Mouse (Mus musculus): Measurements from ENCODE around the gene Msto1. TPM values are rescaled to one million over a fixed set of nuclear protein-coding genes. Genes with fewer than 3 reads are reported as not detected.
A peak's percentile ranks its signal among the peaks of the same experiment; 100 is the strongest.

Gene Msto1
- polyA plus RNA-seq, 1 experiment from 2014 or later, result 9.5 TPM

DNA sequence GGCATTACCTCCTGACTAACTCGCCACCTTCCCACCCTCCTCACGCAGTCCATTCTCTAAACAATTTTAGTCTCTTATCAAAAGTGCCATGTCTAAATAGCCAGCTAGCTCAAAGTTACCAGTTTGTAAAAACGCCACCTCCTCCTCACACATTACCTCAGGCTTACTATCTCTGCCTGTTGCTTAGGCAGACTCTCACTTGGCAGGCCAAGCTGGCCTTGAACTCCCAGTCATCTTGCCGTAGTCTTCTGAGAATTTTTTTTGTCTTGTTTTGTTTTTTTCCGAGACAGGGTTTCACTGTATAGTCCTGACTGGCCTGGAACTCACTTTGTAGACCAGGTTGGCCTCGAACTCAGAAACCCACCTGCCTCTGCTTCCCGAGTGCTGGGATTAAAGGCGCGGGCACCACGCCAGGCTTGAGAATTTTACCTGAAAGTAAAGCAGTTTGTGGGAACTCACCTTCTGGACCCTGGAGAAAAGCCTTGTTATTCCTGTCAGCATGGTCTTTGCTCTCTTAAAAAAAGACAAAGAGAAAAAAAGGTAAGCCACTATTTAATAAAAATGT is 28.6 kb upstream of the Msto1 start:
- 81% methylated on average over 10 of the region's 10 CpGs for WGBS (ENCODE audit: insufficient replicate concordance)
- H3K36me3 ChIP-seq (ENCODE audit: control insufficient read depth, insufficient read depth), result peaks cover 9% of the 10 kb centered on the region
- peaks cover 6% of the 10 kb centered on the region for H3K4me1 ChIP-seq (ENCODE audit: control insufficient read depth, low read depth, low read length)
- H3K9ac ChIP-seq (ENCODE audit: low read depth, low read length), result no peak overlapping the region
- H3K9me3 ChIP-seq (replicated peaks; ENCODE audit: control insufficient read depth, low read length), result no peaks in the 10 kb centered on the region
- no peak overlapping the region for H3K27ac ChIP-seq (ENCODE audit: low read length)
- H3K4me3 ChIP-seq (ENCODE audit: low read depth, low read length), result no peak overlapping the region
- H3K27me3 ChIP-seq (ENCODE audit: control insufficient read depth, insufficient read depth, low read depth, low read length), result no peaks in the 10 kb centered on the region
- no peak overlapping the region for H3K4me2 ChIP-seq (ENCODE audit: low read depth, low read length)
- no peak for ATAC-seq (ENCODE audit: low read depth)

DNA sequence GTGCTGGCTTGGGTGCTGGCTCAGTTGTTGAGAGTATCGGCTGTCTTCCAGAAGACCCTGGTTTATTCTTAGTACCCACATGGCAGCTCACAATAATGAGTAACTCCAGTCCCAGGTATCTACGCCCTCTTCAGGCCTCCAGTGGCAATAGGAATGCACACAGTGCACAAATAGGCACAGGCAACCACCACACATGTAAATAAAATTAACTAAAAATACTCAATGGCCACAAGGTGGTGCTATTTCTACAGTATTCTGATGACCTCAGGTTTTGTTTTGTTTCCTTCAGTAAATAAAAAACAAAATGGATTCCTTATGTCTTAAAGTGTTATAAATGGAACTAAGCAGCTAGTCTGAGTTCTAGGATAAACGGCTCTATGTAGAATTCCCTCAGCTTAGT is 25.9 kb upstream of the Msto1 start:
- H3K27ac ChIP-seq (ENCODE audit: low read length), result no peak overlapping the region
- H3K4me2 ChIP-seq (ENCODE audit: low read depth, low read length), result no peak overlapping the region
- H3K9me3 ChIP-seq (replicated peaks; ENCODE audit: control insufficient read depth, low read length), result no peaks in the 10 kb centered on the region
- H3K27me3 ChIP-seq (ENCODE audit: control insufficient read depth, insufficient read depth, low read depth, low read length), result no peaks in the 10 kb centered on the region
- no peak overlapping the region for H3K9ac ChIP-seq (ENCODE audit: low read depth, low read length)
- H3K4me1 ChIP-seq (ENCODE audit: control insufficient read depth, low read depth, low read length), result peaks cover 5% of the 10 kb centered on the region
- H3K36me3 ChIP-seq (ENCODE audit: control insufficient read depth, insufficient read depth), result peaks cover 9% of the 10 kb centered on the region
- 55% methylated on average over 3 of the region's 3 CpGs for WGBS (ENCODE audit: insufficient replicate concordance)
- no peak overlapping the region for H3K4me3 ChIP-seq (ENCODE audit: low read depth, low read length)
- no peak for ATAC-seq (ENCODE audit: low read depth)

DNA sequence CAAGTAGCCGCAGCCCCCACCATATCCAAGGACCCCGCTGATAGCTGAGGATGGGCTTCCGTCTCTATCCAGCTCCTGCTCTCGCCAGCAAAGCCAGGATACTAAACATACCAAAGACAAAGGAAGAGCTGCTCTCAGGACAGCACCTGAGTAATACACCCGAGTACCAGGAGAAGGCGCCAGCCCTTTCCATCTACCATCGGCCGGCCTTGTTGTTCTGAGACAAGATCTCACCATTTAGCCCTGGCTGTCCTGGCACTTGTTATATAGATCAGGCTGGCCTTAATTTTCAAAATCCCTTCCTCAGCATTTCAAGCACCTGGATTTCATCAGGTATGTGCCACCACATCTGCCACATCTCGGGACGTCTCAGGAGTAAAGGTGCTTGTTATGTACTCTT is 25.3 kb upstream of the Msto1 start:
- H3K9ac ChIP-seq (ENCODE audit: low read depth, low read length), result no peak overlapping the region
- no peak overlapping the region for H3K27ac ChIP-seq (ENCODE audit: low read length)
- no peak overlapping the region for H3K4me3 ChIP-seq (ENCODE audit: low read depth, low read length)
- H3K9me3 ChIP-seq (replicated peaks; ENCODE audit: control insufficient read depth, low read length), result no peaks in the 10 kb centered on the region
- WGBS (ENCODE audit: insufficient replicate concordance), result 88% methylated on average over 10 of the region's 10 CpGs
- no peak for ATAC-seq (ENCODE audit: low read depth)
- no peaks in the 10 kb centered on the region for H3K27me3 ChIP-seq (ENCODE audit: control insufficient read depth, insufficient read depth, low read depth, low read length)
- no peak overlapping the region for H3K4me2 ChIP-seq (ENCODE audit: low read depth, low read length)
- H3K4me1 ChIP-seq (ENCODE audit: control insufficient read depth, low read depth, low read length), result peaks cover 4% of the 10 kb centered on the region
- H3K36me3 ChIP-seq (ENCODE audit: control insufficient read depth, insufficient read depth), result peaks cover 9% of the 10 kb centered on the region

DNA sequence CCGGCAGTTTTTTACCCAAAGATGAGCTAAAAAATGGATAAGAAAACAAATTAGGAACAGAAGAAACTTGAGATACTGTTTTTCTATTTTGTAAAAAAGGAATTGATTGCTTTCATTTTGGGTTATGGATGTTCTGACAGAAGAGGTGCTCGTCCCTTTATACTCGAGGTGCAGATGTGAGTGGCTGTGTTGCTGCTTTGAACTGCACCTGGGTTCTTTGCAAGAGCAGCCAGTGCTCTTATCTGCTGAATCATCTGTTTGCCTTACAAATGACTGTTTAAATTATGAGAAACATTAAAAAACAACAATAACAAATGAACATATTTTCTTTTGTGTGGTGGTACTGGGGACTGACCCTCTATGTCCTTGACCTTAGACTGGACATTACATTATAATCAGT is 15.7 kb upstream of the Msto1 start:
- no peaks in the 10 kb centered on the region for H3K27me3 ChIP-seq (ENCODE audit: control insufficient read depth, insufficient read depth, low read depth, low read length)
- no peak for ATAC-seq (ENCODE audit: low read depth)
- 72% methylated on average over 3 of the region's 3 CpGs for WGBS (ENCODE audit: insufficient replicate concordance)
- no peak overlapping the region for H3K9ac ChIP-seq (ENCODE audit: low read depth, low read length)
- no peak overlapping the region for H3K27ac ChIP-seq (ENCODE audit: low read length)
- peaks cover 15% of the 10 kb centered on the region for H3K36me3 ChIP-seq (ENCODE audit: control insufficient read depth, insufficient read depth)
- no peaks in the 10 kb centered on the region for H3K4me1 ChIP-seq (ENCODE audit: control insufficient read depth, low read depth, low read length)
- H3K9me3 ChIP-seq (replicated peaks; ENCODE audit: control insufficient read depth, low read length), result no peaks in the 10 kb centered on the region
- no peak overlapping the region for H3K4me3 ChIP-seq (ENCODE audit: low read depth, low read length)
- H3K4me2 ChIP-seq (ENCODE audit: low read depth, low read length), result no peak overlapping the region

DNA sequence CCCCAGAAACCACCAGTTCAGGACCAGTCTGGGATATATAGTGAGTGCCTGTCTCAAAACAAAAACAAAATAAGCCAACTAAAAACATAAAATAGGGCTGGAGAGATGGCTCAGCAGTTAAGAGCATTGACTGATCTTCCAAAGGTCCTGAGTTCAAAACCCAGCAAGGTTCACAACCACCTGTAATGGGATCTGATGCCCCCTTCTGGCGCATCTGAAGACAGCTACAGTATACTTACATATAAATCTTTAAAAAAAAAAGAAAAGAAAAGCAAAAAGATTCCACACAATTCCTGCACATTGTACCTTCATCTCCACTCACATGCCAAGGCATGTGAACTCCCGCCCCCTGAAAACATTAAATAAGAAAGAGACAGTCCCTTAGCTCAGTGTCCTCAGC is 11.9 kb upstream of the Msto1 start:
- no peak overlapping the region for H3K4me2 ChIP-seq (ENCODE audit: low read depth, low read length)

DNA sequence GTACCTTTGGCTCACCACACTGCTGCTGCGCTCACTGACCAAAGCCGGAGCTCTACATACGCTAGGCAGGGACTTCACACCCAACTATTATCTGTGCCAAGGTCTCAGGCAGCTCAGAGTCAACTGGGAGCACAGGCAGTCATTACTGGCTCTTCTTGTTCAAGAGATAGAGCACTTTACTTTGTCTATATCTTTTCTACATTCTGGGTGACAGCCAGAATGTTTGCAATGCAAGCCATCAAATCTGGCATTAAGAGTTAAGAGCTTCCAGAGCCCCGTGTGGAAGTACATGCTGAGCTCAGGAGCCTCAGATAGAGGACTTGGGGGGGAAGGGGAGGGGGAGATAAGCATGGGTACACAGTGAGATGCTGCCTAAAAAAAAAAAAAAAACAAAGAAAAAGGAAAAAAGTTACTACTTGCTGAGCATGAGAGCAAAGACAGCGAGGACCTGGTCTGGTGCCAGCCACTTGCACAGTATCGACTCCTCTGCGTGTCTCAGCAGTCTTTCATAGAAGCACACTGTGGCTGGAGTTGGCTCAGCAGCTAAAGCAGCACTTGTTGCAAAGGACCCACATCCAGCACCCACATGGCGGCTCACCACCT is 10.3 kb upstream of the Msto1 start:
- Histone ChIP-seq H3K4me3 (ENCODE audit: low read depth, low read length) (no peak overlapping the region), H3K36me3 (ENCODE audit: control insufficient read depth, insufficient read depth) (peaks cover 33% of the 10 kb centered on the region), H3K27me3 (ENCODE audit: control insufficient read depth, insufficient read depth, low read depth, low read length) (no peaks in the 10 kb centered on the region), H3K9me3 (replicated peaks; ENCODE audit: control insufficient read depth, low read length) (no peaks in the 10 kb centered on the region; the same call in 1 of the 2 replicates), H3K27ac (ENCODE audit: low read length) (no peak overlapping the region), H3K9ac (ENCODE audit: low read depth, low read length) (no peak overlapping the region), H3K4me2 (ENCODE audit: low read depth, low read length) (no peak overlapping the region), H3K4me1 (ENCODE audit: control insufficient read depth, low read depth, low read length) (no peaks in the 10 kb centered on the region)
- 67% methylated on average over 8 of the region's 8 CpGs for WGBS (ENCODE audit: insufficient replicate concordance)
- no peak for ATAC-seq (ENCODE audit: low read depth)

More for the DNA sequence above, 11.9 kb upstream of the Msto1 start:
- H3K27me3 ChIP-seq (ENCODE audit: control insufficient read depth, insufficient read depth, low read depth, low read length), result no peaks in the 10 kb centered on the region
- H3K4me3 ChIP-seq (ENCODE audit: low read depth, low read length), result no peak overlapping the region
- H3K9me3 ChIP-seq (replicated peaks; ENCODE audit: control insufficient read depth, low read length), result no peaks in the 10 kb centered on the region; the same call in 1 of the 2 replicates
- H3K36me3 ChIP-seq (ENCODE audit: control insufficient read depth, insufficient read depth), result peaks cover 33% of the 10 kb centered on the region
- H3K27ac ChIP-seq (ENCODE audit: low read length), result no peak overlapping the region
- ATAC-seq (ENCODE audit: low read depth), result no peak
- H3K9ac ChIP-seq (ENCODE audit: low read depth, low read length), result no peak overlapping the region
- WGBS (ENCODE audit: insufficient replicate concordance), result 82% methylated on average over 2 of the region's 2 CpGs
- no peaks in the 10 kb centered on the region for H3K4me1 ChIP-seq (ENCODE audit: control insufficient read depth, low read depth, low read length)

DNA sequence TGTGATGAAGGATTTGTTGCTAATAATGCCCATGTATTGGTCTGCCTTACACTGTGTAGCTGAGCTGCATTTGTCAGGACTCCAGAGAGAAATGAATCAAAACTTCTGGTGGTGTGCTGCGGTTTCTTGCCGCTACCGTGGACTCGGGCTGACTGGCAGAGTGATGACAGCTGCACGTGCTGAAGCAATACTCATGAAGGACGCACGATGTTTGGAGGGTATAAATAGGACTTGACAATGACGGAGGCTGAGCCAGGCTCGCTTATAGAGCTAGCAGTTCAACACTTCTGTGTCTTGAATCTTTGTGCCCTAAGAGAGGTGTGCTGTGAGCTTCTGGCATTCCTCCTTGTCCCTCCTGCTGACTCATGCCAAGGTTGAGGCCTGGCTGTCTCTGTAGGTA is 7.6 kb upstream of the Msto1 start:
- Histone ChIP-seq H3K4me3 (ENCODE audit: low read depth, low read length) (no peak overlapping the region), H3K9me3 (replicated peaks; ENCODE audit: control insufficient read depth, low read length) (no peaks in the 10 kb centered on the region; the same call in 1 of the 2 replicates), H3K36me3 (ENCODE audit: control insufficient read depth, insufficient read depth) (peaks cover 28% of the 10 kb centered on the region), H3K4me2 (ENCODE audit: low read depth, low read length) (no peak overlapping the region), H3K27ac (ENCODE audit: low read length) (no peak overlapping the region), H3K4me1 (ENCODE audit: control insufficient read depth, low read depth, low read length) (no peaks in the 10 kb centered on the region), H3K9ac (ENCODE audit: low read depth, low read length) (no peak overlapping the region), H3K27me3 (ENCODE audit: control insufficient read depth, insufficient read depth, low read depth, low read length) (no peaks in the 10 kb centered on the region)
- WGBS (ENCODE audit: insufficient replicate concordance), result 91% methylated on average over 9 of the region's 9 CpGs
- no peak for ATAC-seq (ENCODE audit: low read depth)

DNA sequence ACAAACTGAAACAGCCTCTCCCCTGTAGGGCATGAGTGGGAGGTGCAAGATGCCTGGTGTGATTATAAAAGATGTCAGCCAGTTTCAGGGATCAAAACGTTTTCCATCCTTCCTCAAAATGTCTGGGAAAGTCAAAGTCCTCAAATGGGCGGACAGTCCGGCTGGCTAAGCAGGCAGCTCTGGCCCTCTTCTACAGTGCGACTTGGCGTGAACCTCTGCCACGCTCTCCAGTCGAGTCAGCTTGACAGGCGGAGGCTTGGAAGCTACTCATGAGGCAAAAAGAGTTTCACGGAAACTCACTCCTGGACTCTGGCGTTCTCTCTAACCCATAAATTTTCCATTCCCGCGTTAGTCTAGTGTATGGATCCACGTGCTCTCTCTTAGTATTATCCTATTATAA is 5.2 kb upstream of the Msto1 start:
- no peaks in the 10 kb centered on the region; the same call in 1 of the 2 replicates for H3K9me3 ChIP-seq (replicated peaks; ENCODE audit: control insufficient read depth, low read length)
- H3K4me1 ChIP-seq (ENCODE audit: control insufficient read depth, low read depth, low read length), result peaks cover 7% of the 10 kb centered on the region
- no peak overlapping the region for H3K9ac ChIP-seq (ENCODE audit: low read depth, low read length)
- H3K27me3 ChIP-seq (ENCODE audit: control insufficient read depth, insufficient read depth, low read depth, low read length), result no peaks in the 10 kb centered on the region
- H3K27ac ChIP-seq (ENCODE audit: low read length), result no peak overlapping the region
- ATAC-seq (ENCODE audit: low read depth), result no peak
- 72% methylated on average over 13 of the region's 13 CpGs for WGBS (ENCODE audit: insufficient replicate concordance)
- no peak overlapping the region for H3K4me2 ChIP-seq (ENCODE audit: low read depth, low read length)
- H3K36me3 ChIP-seq (ENCODE audit: control insufficient read depth, insufficient read depth), result peaks cover 22% of the 10 kb centered on the region
- no peak overlapping the region for H3K4me3 ChIP-seq (ENCODE audit: low read depth, low read length)

DNA sequence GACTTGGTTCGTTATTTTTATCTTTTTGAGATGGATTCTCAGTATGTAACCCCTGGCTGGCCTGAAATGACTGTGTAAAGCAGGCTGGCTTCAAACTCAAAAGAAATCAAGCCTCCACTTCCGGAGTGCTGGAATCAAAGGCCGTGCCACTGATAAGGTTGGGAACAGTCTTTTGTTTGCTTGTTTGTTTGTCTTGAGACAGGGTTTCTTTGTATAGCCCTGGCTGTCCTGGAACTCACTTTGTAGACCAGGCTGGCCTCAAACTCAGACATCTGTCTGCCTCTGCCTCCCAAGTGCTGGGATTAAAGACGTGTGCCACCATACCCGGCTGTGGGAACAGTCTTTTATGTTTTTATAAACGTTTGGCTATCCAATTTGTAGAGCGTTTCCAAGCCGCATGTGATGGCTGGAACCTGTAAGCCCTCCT is 598 bp upstream of the Msto1 start:
- peak overlapping the region; percentile 74 for H3K9ac ChIP-seq (ENCODE audit: low read depth, low read length)
- WGBS (ENCODE audit: insufficient replicate concordance), result 25% methylated on average over 8 of the region's 8 CpGs

More for the DNA sequence above, 598 bp upstream of the Msto1 start:
- H3K4me2 ChIP-seq (ENCODE audit: low read depth, low read length), result peak overlapping the region; percentile 72
- no peaks in the 10 kb centered on the region for H3K9me3 ChIP-seq (replicated peaks; ENCODE audit: control insufficient read depth, low read length)
- H3K4me3 ChIP-seq (ENCODE audit: low read depth, low read length), result peak overlapping the region; percentile 79
- peaks cover 8% of the 10 kb centered on the region for H3K36me3 ChIP-seq (ENCODE audit: control insufficient read depth, insufficient read depth)
- no peaks in the 10 kb centered on the region for H3K27me3 ChIP-seq (ENCODE audit: control insufficient read depth, insufficient read depth, low read depth, low read length)
- peaks cover 14% of the 10 kb centered on the region for H3K4me1 ChIP-seq (ENCODE audit: control insufficient read depth, low read depth, low read length)
- peak overlapping the region; percentile 75 for H3K27ac ChIP-seq (ENCODE audit: low read length)
- ATAC-seq (ENCODE audit: low read depth), result no peak; the same call in 1 of the 2 replicates

Data from liver, embryonic 16.5 days (tissue).